Mouse (Mus musculus) brain, embryonic 14.5 days (tissue): ENCODE measurements around the gene 9230112D13Rik. TPM values are rescaled to one million over a fixed set of nuclear protein-coding genes. Genes with fewer than 3 reads are reported as not detected.

ENCODE experiments used
- DNase-seq: peaks from one replicate; pipeline ENCODE4 v3.0.0-alpha.2; 2011; ENCODE audit warnings: low read depth
- CTCF ChIP-seq: fragments of 200-500 bp; IDR thresholded peaks from 2 replicates; pipeline ENCODE4 v1.5.1; 2012; ENCODE audit warnings: inconsistent platforms, mild to moderate bottlenecking, moderate library complexity, borderline replicate concordance; ENCODE audit not compliant: insufficient read depth, insufficient read length; ENCODE audit errors: extremely low read depth
- POLR2A ChIP-seq: fragments of 200-500 bp; IDR thresholded peaks from 2 replicates; pipeline ENCODE4 v1.6.1; 2012; ENCODE audit warnings: mild to moderate bottlenecking, inconsistent platforms, borderline replicate concordance; ENCODE audit not compliant: poor library complexity, insufficient read depth, insufficient read length, severe bottlenecking; ENCODE audit errors: extremely low read depth
- polyA plus RNA-seq: library from polyadenylated mRNA; depleted of rRNA; stranded (reverse); fragments of >200 nt; gene quantifications from 2 replicates; pipeline ENCODE4 v1.2.3, GENCODE M21; 2012; rRNA removed

The 9230112D13Rik gene
- polyA plus RNA-seq, 1 experiment: not detected

DNA sequence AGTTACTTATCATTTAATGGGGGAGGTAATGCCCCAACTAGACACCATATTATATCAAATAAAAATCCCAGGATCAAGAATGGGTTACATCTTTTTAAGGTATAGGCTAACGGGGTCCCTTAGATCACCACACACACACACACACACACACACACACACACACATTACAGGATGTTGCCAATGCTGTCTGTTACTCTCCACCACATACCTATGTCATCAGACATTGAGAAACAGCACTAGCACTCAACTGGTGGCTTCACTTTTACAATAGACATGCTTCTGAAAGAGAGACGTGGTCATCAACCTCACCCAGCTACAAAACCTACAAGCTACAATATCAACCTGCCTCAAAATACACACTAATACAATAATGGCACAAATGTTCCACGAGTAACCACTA lies 28.9 kb downstream of the 9230112D13Rik start:
- TF ChIP-seq POLR2A (no peak), CTCF (no peak)
- DNase-seq: no peak

- no peak for DNase-seq
- no peak for TF ChIP-seq CTCF
- TF ChIP-seq POLR2A: no peak
Measured at GRCm38 (mm10) chr14:34492688-34493087, 29.9 kb downstream of the 9230112D13Rik start.

DNA sequence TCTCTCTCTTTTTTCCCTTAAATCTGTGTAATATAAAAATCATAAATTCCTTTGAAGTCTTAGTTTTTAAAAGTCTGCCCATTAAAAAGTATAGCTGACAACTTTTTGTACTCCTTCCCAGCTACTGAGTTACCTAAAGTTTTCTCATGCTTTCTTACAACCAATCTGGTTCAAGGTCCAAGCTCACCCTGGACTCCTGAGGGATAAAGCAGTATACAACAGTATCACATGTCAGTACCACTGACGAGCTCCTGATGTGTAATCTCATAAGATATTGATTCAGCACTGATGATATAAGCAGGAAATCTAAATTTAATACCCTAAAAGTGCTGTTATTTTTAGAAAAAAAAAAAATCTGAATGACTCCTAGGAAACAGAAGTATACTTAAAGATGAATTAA lies 31.6 kb downstream of the 9230112D13Rik start:
- DNase-seq: no peak
- TF ChIP-seq POLR2A (no peak), CTCF (no peak)

DNA sequence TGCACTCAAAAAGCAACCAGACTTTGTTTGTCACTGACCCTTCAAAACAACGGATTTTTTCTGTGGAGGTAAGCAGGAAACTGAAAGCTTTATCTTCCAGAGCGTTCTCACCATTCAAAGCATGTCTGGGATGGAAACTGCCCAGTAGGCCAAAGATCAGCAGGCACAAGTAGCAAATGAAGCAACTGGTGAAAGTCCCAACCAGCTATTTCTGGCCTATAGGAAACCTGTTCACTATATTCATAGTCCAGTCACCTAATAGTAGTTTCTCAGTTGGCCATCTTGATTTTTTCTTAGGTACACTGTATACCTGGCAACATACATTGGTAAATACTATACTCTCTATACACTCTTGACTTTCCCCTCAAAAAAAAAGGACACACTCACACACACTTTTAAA lies 32.7 kb downstream of the 9230112D13Rik start:
- no peak for DNase-seq
- TF ChIP-seq POLR2A (no peak), CTCF (no peak)

DNA sequence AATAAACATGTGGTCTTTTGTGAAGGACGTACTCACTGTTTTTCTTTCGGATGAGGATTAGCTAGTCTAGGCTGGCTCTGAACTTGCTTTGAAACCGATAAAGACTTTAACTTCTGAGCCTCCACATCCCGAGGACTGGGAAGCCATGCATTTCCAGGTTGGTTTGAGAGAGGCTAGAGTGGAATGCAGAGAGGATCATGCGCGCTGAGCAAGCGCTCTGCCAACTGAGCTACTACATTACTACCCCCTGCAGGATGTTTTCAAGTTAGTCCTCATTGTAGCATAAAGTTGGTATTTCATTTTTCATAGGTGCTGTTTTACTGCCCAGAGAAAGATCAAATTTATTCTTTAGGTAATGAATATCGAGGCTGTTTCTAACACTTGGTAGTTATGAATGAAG lies 36.4 kb downstream of the 9230112D13Rik start:
- DNase-seq: peak; percentile 24

GRCm38 (mm10) chr14:34483469-34484341 lies 38.9 kb downstream of the 9230112D13Rik start:
- TF ChIP-seq POLR2A (no peak), CTCF (no peak)
- DNase-seq: peak; percentile 58

More for the DNA sequence above, 36.4 kb downstream of the 9230112D13Rik start:
- TF ChIP-seq CTCF (no peak), POLR2A (no peak)

- TF ChIP-seq CTCF (no peak), POLR2A (no peak)
- DNase-seq: no peak
Measured at GRCm38 (mm10) chr14:34471591-34471990, 51.0 kb downstream of the 9230112D13Rik start.

- peak; percentile 66 for DNase-seq
- TF ChIP-seq CTCF: no peak
- TF ChIP-seq POLR2A: no peak
Measured at GRCm38 (mm10) chr14:34466291-34466690, 56.3 kb downstream of the 9230112D13Rik start.

Other genes starting within 250 kb of the 9230112D13Rik start
- gene Shld2, start 212.3 kb downstream of the 9230112D13Rik start, polyA plus RNA-seq: 4.0 and 4.2 TPM in 2 replicates
- 78.7 and 99.3 TPM in 2 replicates for gene Glud1, start 212.1 kb downstream of the 9230112D13Rik start, polyA plus RNA-seq
- gene Fam25c, start 167.4 kb downstream of the 9230112D13Rik start, polyA plus RNA-seq: 0.85 TPM in 1 of 2 replicates, not detected in the other
- 36.7 and 103 TPM in 2 replicates for gene Sncg, start 148.0 kb downstream of the 9230112D13Rik start, polyA plus RNA-seq
- 2.5 and 4.5 TPM in 2 replicates for gene Mmrn2, start 147.3 kb downstream of the 9230112D13Rik start, polyA plus RNA-seq
- gene Bmpr1a, start 19.5 kb downstream of the 9230112D13Rik start, polyA plus RNA-seq: 21.1 and 23.9 TPM in 2 replicates
- 0.83 and 0.92 TPM in 2 replicates for gene Ldb3, start 65.9 kb upstream of the 9230112D13Rik start, polyA plus RNA-seq
- gene Opn4, start 77.3 kb upstream of the 9230112D13Rik start, polyA plus RNA-seq: not detected in 2 replicates
- gene Wapl, start 151.1 kb upstream of the 9230112D13Rik start, polyA plus RNA-seq: 14.6 and 19.9 TPM in 2 replicates